Mouse (Mus musculus) urinary bladder, postnatal 36 days (tissue): ENCODE measurements around the gene Arl14.

Experiments used
- DNase-seq, 2 experiments: peaks; one replicate each; pipeline ENCODE4 v3.0.0; 2022; ENCODE audit warnings: low spot score in 2 of 2, mixed read lengths in 1 of 2

Arl14 gene

GRCm38 (mm10) chr3:69271812-69272211 is 49.6 kb downstream of the Arl14 start:
- DNase-seq: no peak
